Mouse (Mus musculus): ENCODE results near the gene Olfr450.

Olfr450 gene

GRCm38 (mm10) chr6:42811639-42812038 is at the start of gene Olfr450:
TSS of gene Olfr450 (plus strand) at chr6:42811939.
- DNase-seq (ENCODE audit: low spot score): no peak

- DNase-seq (ENCODE audit: low spot score): no peak
Observed at GRCm38 (mm10) chr6:42777066-42777465, 34.7 kb upstream of the Olfr450 start.

- no peak for DNase-seq (ENCODE audit: low spot score)
Observed at GRCm38 (mm10) chr6:42784793-42785192, 26.9 kb upstream of the Olfr450 start, which contains the start of gene Olfr452. TSS of gene Olfr452 (plus strand) at chr6:42785093.

- DNase-seq (ENCODE audit: low spot score): no peak
Observed at GRCm38 (mm10) chr6:42790247-42790948, 21.3 kb upstream of the Olfr450 start.

GRCm38 (mm10) chr6:42790949-42791556 is 20.7 kb upstream of the Olfr450 start:
- peak; percentile 22 for DNase-seq (ENCODE audit: low spot score)

- no peak for DNase-seq (ENCODE audit: low spot score)
Observed at GRCm38 (mm10) chr6:42794982-42795381, 16.8 kb upstream of the Olfr450 start.

GRCm38 (mm10) chr6:42834084-42834483 is 22.3 kb downstream of the Olfr450 start, which contains the start of gene Olfr449:
TSS of gene Olfr449 (plus strand) at chr6:42834384.
- DNase-seq (ENCODE audit: low spot score): no peak

GRCm38 (mm10) chr6:42860222-42860819 is 48.6 kb downstream of the Olfr450 start:
- DNase-seq (ENCODE audit: low spot score): peak; percentile 42

Measured in left cerebral cortex, adult 11 months (tissue).